Mouse (Mus musculus): ENCODE data around the gene Farp1. TPM values are rescaled to one million over a fixed set of nuclear protein-coding genes. Genes with fewer than 3 reads are reported as not detected.

Gene Farp1
- total RNA-seq, 1 experiment = 8.6 TPM

GRCm38 (mm10) chr14:121262606-121263005 is 227.6 kb downstream of the Farp1 start:
- H3K4me1 ChIP-seq (ENCODE audit: control insufficient read depth in 2 of 2, insufficient read depth in 2 of 2, low read length in 2 of 2, poor library complexity in 1 of 2) = peaks cover 0 to 4% of the 10 kb centered on the region in 2 experiments; a peak in 1 of 4 replicates
- H3K36me3 ChIP-seq (ENCODE audit: control insufficient read depth, insufficient read depth, low read length, poor library complexity, severe bottlenecking) = no peaks in the 10 kb centered on the region
- in situ Hi-C loops (cut with MboI; ENCODE audit: low sequenced_read_pairs in 2 of 2, unreplicated experiment in 2 of 2) = loop anchor here in 1 of 2 experiments (25.0 kb wide), 2 partner anchors 175 to 325 kb away; no protein-coding TSS in a partner anchor
- no peak overlapping the region for H3K9ac ChIP-seq (ENCODE audit: insufficient read depth, low read depth, low read length, poor library complexity, severe bottlenecking)
- no peak for TF ChIP-seq ZNF384 (IDR thresholded peaks at IDR 0.05; ENCODE audit: low read depth, low read length)
- no peak for TF ChIP-seq HCFC1 (IDR thresholded peaks at IDR 0.05; ENCODE audit: borderline replicate concordance, insufficient read depth, low read length)
- no peak for TF ChIP-seq ZC3H11A (IDR thresholded peaks at IDR 0.05; ENCODE audit: borderline replicate concordance, low read depth, low read length)
- no peak for TF ChIP-seq MAFK (IDR thresholded peaks at IDR 0.05; ENCODE audit: insufficient read depth, low read depth, low read length)
- TF ChIP-seq CHD2 (IDR thresholded peaks at IDR 0.05; ENCODE audit: low read depth, low read length) = no peak
- no peak for DNase-seq (ENCODE audit: low read depth, low spot score)
- no peak overlapping the region for H3K27ac ChIP-seq (ENCODE audit: insufficient read depth, low read depth, low read length, poor library complexity, severe bottlenecking)
- H3K9me3 ChIP-seq (ENCODE audit: control insufficient read depth, insufficient read depth, low read depth, low read length) = no peaks in the 10 kb centered on the region
- H3K4me3 ChIP-seq (ENCODE audit: insufficient read depth in 1 of 2, low read depth in 1 of 2, low read length in 2 of 2, poor library complexity in 1 of 2, severe bottlenecking in 1 of 2) = no peak overlapping the region

GRCm38 (mm10) chr14:121263912-121264311 is 228.9 kb downstream of the Farp1 start:
- Histone ChIP-seq H3K4me1 (ENCODE audit: control insufficient read depth in 2 of 2, insufficient read depth in 2 of 2, low read length in 2 of 2, poor library complexity in 1 of 2) (peaks cover 0 to 4% of the 10 kb centered on the region in 2 experiments; a peak in 1 of 4 replicates), H3K4me3 (ENCODE audit: insufficient read depth in 1 of 2, low read depth in 1 of 2, low read length in 2 of 2, poor library complexity in 1 of 2, severe bottlenecking in 1 of 2) (no peak overlapping the region), H3K9me3 (ENCODE audit: control insufficient read depth, insufficient read depth, low read depth, low read length) (no peaks in the 10 kb centered on the region), H3K9ac (ENCODE audit: insufficient read depth, low read depth, low read length, poor library complexity, severe bottlenecking) (no peak overlapping the region), H3K27ac (ENCODE audit: insufficient read depth, low read depth, low read length, poor library complexity, severe bottlenecking) (no peak overlapping the region), H3K36me3 (ENCODE audit: control insufficient read depth, insufficient read depth, low read length, poor library complexity, severe bottlenecking) (no peaks in the 10 kb centered on the region)
- no peak for DNase-seq (ENCODE audit: low read depth, low spot score)
- in situ Hi-C loops (cut with MboI; ENCODE audit: low sequenced_read_pairs in 2 of 2, unreplicated experiment in 2 of 2) = loop anchor here in 1 of 2 experiments (25.0 kb wide), 2 partner anchors 173 to 323 kb away; no protein-coding TSS in a partner anchor
- no peak for TF ChIP-seq MAFK (IDR thresholded peaks at IDR 0.05; ENCODE audit: insufficient read depth, low read depth, low read length)
- no peak for TF ChIP-seq ZNF384 (IDR thresholded peaks at IDR 0.05; ENCODE audit: low read depth, low read length)
- TF ChIP-seq ZC3H11A (IDR thresholded peaks at IDR 0.05; ENCODE audit: borderline replicate concordance, low read depth, low read length) = no peak
- TF ChIP-seq CHD2 (IDR thresholded peaks at IDR 0.05; ENCODE audit: low read depth, low read length) = no peak
- TF ChIP-seq HCFC1 (IDR thresholded peaks at IDR 0.05; ENCODE audit: borderline replicate concordance, insufficient read depth, low read length) = no peak

- Histone ChIP-seq H3K9me3 (ENCODE audit: control insufficient read depth, insufficient read depth, low read depth, low read length) (no peaks in the 10 kb centered on the region), H3K4me1 (ENCODE audit: control insufficient read depth in 2 of 2, insufficient read depth in 2 of 2, low read length in 2 of 2, poor library complexity in 1 of 2) (peaks cover 0 to 4% of the 10 kb centered on the region in 2 experiments; a peak in 1 of 4 replicates), H3K36me3 (ENCODE audit: control insufficient read depth, insufficient read depth, low read length, poor library complexity, severe bottlenecking) (no peaks in the 10 kb centered on the region), H3K9ac (ENCODE audit: insufficient read depth, low read depth, low read length, poor library complexity, severe bottlenecking) (no peak overlapping the region), H3K4me3 (ENCODE audit: insufficient read depth in 1 of 2, low read depth in 1 of 2, low read length in 2 of 2, poor library complexity in 1 of 2, severe bottlenecking in 1 of 2) (no peak overlapping the region), H3K27ac (ENCODE audit: insufficient read depth, low read depth, low read length, poor library complexity, severe bottlenecking) (no peak overlapping the region)
- TF ChIP-seq ZC3H11A (IDR thresholded peaks at IDR 0.05; ENCODE audit: borderline replicate concordance, low read depth, low read length) = no peak
- TF ChIP-seq CHD2 (IDR thresholded peaks at IDR 0.05; ENCODE audit: low read depth, low read length) = no peak
- no peak for TF ChIP-seq MAFK (IDR thresholded peaks at IDR 0.05; ENCODE audit: insufficient read depth, low read depth, low read length)
- no peak for TF ChIP-seq HCFC1 (IDR thresholded peaks at IDR 0.05; ENCODE audit: borderline replicate concordance, insufficient read depth, low read length)
- TF ChIP-seq ZNF384 (IDR thresholded peaks at IDR 0.05; ENCODE audit: low read depth, low read length) = no peak
- in situ Hi-C loops (cut with MboI; ENCODE audit: low sequenced_read_pairs in 2 of 2, unreplicated experiment in 2 of 2) = loop anchor here in 1 of 2 experiments (25.0 kb wide), 2 partner anchors 173 to 323 kb away; no protein-coding TSS in a partner anchor
- DNase-seq (ENCODE audit: low read depth, low spot score) = no peak
Measured at GRCm38 (mm10) chr14:121264453-121264852, 229.5 kb downstream of the Farp1 start.

GRCm38 (mm10) chr14:121267801-121268200 is 232.8 kb downstream of the Farp1 start:
- Histone ChIP-seq H3K27ac (ENCODE audit: insufficient read depth, low read depth, low read length, poor library complexity, severe bottlenecking) (no peak overlapping the region), H3K4me1 (ENCODE audit: control insufficient read depth in 2 of 2, insufficient read depth in 2 of 2, low read length in 2 of 2, poor library complexity in 1 of 2) (peaks cover 0 to 4% of the 10 kb centered on the region in 2 experiments; a peak in 1 of 4 replicates), H3K9me3 (ENCODE audit: control insufficient read depth, insufficient read depth, low read depth, low read length) (no peaks in the 10 kb centered on the region), H3K9ac (ENCODE audit: insufficient read depth, low read depth, low read length, poor library complexity, severe bottlenecking) (no peak overlapping the region), H3K4me3 (ENCODE audit: insufficient read depth in 1 of 2, low read depth in 1 of 2, low read length in 2 of 2, poor library complexity in 1 of 2, severe bottlenecking in 1 of 2) (no peak overlapping the region), H3K36me3 (ENCODE audit: control insufficient read depth, insufficient read depth, low read length, poor library complexity, severe bottlenecking) (no peaks in the 10 kb centered on the region)
- DNase-seq (ENCODE audit: low read depth, low spot score) = no peak
- TF ChIP-seq HCFC1 (IDR thresholded peaks at IDR 0.05; ENCODE audit: borderline replicate concordance, insufficient read depth, low read length) (no peak), ZNF384 (IDR thresholded peaks at IDR 0.05; ENCODE audit: low read depth, low read length) (no peak), ZC3H11A (IDR thresholded peaks at IDR 0.05; ENCODE audit: borderline replicate concordance, low read depth, low read length) (no peak), MAFK (IDR thresholded peaks at IDR 0.05; ENCODE audit: insufficient read depth, low read depth, low read length) (no peak), CHD2 (IDR thresholded peaks at IDR 0.05; ENCODE audit: low read depth, low read length) (no peak)
- in situ Hi-C loops (cut with MboI; ENCODE audit: low sequenced_read_pairs in 2 of 2, unreplicated experiment in 2 of 2) = loop anchor here in 1 of 2 experiments (25.0 kb wide), 2 partner anchors 170 to 320 kb away; no protein-coding TSS in a partner anchor

Measured in ES-E14 (cell line).